Mouse (Mus musculus) left cerebral cortex, postnatal 10 days (tissue): Measurements from ENCODE around the gene Spast. TPM values are rescaled to one million over a fixed set of nuclear protein-coding genes. Genes with fewer than 3 reads are reported as not detected.
A peak's percentile ranks its signal among the peaks of the same experiment; 100 is the strongest.
"Not testable (repeated sequence)": the region's sequence is repeated elsewhere in the genome, so short reads cannot be mapped to it uniquely, and the experiment has no call there.

Experiments used
- DNase-seq, 2 experiments: peaks; one replicate each; pipeline ENCODE4 v3.0.0; 2021 to 2022; ENCODE audit warnings: low spot score in 2 of 2, mixed read lengths in 1 of 2; ENCODE audit errors: extremely low spot score in 1 of 2
- intact Hi-C: fragments of 180-260 bp; cut with DNase I; formaldehyde crosslinking; loops from one replicate; pipeline ENCODE4 v1.15.1; 2025
- total RNA-seq, 2 experiments: library from RNA; stranded (reverse); gene quantifications; 2 replicates each; pipeline ENCODE4 v1.2.3; 2021

The Spast gene
- total RNA-seq, 2 experiments from 2014 or later = 73.4 to 78.8 TPM

DNA sequence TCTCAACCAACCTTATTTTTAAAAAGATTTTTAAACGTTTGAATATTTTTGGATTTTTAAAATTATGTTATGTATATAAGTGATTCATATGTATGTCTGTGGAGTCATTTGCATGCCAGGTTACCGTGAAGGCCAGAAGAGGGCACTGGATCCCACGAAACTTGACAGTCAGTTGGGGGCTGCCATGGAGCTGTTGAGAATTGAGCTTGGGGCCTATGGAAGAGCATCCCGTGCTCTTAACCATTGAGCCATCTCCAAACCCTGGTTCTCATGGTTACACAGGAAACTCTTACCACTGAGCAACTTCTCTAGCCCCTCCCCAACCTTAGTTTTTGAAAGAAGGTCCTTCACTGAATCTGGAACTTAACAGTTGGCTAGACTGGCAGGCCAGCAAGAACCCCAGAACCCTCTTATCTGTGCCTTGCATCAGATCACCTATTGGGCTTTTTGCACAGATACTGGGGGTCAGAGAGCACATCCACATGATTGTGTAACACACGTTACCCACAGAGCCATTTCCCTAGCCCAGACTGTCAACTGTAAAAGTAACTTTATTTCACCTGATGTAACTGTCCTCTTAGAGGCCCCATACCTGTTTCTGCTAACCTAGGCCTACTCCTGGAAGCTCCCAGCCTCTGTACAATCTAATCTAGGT, 16.3 kb upstream of the Spast start:
- DNase-seq = no peak
- intact Hi-C loops = no loop called here

DNA sequence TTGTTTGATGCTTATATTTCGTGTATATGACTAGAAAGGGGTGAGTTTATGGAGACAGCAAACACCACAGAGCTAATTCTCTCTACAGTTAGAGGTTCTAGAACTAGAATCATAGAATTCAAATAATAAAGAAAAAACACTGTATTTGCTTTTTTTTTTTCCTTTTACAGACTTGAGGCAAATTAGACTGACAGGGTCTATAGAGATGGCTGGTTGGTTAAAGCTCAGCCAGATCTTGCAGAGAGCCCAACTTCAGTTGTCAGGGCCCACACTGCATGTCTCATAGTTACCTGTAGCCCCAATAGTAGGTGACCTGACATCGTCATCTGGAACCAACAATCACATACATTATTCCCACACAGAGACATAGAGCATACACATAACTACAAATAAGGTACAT, 14.9 kb upstream of the Spast start, which contains the start of gene Dpy30:
TSS of gene Dpy30 (minus strand) at position 101 of the 400 bp plus-strand sequence.
- intact Hi-C loops = no loop called here
- DNase-seq = no peak

DNA sequence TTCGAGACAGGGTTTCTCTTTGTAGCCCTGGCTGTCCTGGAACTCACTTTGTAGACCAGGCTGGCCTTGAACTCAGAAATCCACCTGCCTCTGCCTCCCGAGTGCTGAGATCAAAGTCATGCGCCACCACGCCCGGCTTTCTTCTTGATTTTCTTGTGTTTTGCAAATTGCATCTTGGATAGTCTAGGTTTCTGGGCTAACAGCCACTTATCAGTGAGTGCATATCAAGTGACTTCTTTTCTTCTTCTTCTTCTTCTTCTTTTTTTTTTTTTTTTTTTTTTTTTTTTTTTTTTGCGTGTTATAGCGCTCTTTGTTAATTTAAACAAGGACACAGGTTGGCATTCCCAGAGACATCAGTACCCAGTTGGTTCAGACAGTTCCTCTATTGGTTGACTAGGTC, 11.6 kb upstream of the Spast start:
- DNase-seq, intact Hi-C loops: not testable (repeated sequence)

DNA sequence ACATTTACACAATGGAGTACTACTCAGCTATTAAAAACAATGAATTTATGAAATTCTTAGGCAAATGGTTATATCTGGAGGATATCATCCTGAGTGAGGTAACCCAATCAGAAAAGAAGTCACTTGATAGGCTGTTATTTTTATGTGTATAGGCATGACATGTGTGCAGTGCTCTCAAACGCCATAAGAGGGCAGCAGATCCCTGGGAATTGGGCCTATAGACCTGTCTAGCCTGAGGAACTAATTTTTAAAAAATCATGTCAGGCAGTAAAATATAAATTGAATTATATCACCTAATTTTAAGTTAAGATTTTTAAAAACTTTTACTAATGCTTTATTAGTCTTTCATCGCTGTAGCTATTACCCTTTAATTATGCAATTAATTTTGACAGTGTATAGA, 10.6 kb upstream of the Spast start:
- peak in 1 of 2 experiments; percentile 55 for DNase-seq
- intact Hi-C loops = not testable (repeated sequence)

DNA sequence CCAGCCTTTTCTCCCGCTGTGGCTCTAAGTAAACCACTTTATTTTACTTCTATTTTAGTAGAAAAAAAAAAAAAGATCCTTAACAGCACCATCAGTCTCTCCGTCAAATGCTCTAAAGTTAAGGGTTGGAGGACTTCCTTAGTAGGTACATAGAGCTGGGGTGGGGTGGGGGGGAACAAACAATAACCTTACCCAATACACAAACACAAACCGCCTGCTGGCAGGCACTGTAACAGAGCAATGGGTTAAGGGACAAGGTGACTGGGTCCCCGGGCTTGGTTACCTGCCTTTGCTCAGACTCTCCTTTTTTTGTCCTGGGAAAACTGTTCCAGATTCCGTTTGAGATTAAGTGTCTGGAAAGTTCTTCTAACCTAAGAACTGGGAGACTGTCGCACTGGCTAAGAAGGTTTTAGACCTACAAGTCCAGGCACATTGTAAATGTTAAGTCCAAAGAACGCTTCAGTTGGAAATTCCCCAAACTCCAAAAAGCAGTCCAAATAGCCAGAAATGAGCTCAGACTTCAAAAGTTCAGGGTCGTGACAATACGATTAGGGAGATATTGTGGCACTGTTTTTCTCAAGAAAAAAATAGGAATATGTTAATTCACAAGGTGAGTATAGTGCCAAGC, 7.6 kb upstream of the Spast start:
- DNase-seq = no peak
- intact Hi-C loops = no loop called here

DNA sequence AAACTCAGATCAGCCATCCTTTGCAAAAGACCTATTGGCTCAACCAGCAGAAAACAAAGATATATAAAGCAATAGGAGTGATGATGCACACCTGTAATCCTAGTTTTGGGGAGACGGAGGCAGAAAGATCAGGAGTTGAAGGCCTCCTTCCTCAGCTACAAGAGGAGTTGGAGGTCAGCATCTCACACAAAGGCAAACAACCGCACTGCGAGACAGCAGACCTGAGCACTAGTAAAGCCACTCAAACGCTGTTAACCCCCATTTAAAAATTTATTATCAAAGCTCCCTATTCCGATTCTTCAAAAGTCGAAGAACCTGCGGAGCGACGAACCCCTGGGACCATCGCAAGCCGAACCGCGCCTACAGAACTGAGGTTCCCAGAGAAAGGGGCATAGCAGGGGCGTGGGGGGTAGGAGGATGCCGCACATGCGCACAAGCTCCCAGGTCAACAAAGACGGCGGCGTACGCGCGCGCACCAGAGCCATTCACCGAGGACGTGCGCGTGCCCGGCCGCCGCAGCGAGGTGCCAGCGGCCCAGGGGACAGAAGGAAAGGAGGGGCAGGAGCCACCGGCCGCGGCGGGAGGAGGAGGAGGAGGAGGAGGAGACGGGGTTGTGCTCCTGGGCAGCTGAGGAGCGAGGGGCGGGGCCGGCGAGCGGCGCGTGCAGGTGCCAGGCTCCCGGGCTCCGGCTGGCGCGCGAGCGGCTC, 409 bp upstream of the Spast start:
- intact Hi-C loops = no loop called here
- DNase-seq = peak; percentile 94 to 96

DNA sequence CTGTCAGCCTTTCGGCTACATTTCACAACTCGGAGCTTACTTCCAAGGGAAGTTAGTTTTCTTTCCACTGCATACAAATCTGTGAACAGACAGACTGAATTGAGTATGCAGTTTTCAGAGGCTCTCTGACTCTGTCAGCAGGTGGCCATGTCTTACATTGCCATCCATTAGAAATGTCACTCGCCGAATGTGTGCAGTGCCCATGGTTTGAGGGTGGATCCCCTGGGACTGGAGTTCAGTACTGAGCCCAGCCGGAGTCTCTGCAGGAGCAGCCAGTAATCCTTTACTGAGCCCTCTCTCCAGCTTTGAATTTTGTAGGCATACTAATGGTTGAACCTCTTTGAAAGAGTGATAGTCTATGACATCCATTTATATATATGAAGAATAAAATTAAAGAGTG, 2.4 kb downstream of the Spast start:
- DNase-seq = no peak
- intact Hi-C loops = no loop called here

DNA sequence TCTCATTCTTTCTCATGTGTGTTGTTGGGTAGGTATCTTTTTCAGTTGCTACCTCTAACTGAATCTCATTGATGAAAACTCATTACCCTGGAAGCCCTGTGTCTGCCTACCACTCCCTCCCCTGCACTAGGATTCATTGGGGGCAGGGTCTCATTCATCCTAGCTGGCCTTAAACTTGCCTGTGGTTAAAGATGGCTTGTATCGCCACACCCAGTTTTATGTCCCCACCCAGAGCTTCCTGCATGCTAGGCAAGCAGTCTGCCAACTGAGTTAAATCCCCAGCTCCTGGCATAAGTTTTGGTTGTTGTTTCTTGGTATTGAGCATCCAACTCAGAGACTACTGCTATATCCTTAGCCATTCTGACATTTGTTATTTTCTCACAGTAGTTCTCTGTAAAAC, 24.8 kb downstream of the Spast start:
- intact Hi-C loops = no loop called here

DNA sequence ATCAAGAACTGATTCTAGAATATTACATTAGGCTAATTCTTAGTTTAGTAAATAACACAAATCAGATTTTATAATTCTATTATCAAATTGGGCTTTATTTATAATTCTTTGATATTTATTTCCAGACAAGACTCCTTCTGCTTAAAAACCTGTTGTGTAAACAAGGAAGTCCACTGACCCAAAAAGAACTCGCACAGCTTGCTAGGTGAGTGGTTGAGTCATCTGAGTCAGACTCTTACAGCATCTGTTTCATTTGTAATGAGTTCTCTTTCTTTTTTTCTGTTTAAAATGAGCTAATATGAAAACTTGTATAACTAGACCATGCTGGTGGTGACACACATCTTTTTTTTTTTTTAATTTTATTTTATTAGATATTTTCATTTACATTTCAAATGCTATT, 38.1 kb downstream of the Spast start:
- no peak for DNase-seq
- intact Hi-C loops = no loop called here

More for the DNA sequence above, 24.8 kb downstream of the Spast start:
- DNase-seq = no peak

DNA sequence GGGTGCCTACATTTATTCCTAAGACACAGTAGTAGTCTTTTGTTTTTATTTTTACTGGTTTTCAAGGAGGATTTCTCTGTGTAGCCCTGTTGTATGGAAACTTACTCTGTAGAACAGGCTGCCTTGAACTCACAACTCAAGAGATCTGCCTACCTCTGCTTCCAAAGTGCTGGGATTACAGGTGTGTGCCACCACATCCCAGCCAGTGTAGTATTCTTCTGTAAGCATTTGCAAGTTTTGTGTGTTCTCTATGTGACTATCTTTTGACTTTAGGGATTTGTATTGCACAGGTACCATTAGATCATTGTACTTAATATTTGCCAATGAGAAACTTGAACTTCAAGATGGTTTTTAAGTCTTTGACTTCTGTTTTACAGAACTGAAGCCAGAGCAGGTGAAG, 47.9 kb downstream of the Spast start:
- intact Hi-C loops = no loop called here
- DNase-seq = no peak

DNA sequence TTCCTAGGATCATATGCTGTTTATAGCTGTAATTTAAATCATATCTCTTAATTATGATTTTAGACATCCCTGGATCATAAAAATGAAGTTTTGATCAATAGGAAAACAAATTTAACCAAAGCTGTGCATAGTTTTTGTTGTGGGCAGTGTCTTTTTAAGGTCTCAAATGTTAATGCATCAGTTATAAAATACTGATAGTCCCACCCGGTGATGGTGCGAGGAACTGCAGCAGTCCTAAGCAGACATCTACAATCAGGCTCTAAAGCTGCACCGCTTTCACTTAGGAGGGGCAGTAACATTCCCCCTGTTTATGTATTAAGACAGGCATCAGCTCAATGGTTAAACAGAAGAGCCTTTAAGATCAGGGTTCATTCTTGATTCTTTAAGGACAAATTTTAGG, 51.1 kb downstream of the Spast start:
- no peak for DNase-seq
- intact Hi-C loops = no loop called here

DNA sequence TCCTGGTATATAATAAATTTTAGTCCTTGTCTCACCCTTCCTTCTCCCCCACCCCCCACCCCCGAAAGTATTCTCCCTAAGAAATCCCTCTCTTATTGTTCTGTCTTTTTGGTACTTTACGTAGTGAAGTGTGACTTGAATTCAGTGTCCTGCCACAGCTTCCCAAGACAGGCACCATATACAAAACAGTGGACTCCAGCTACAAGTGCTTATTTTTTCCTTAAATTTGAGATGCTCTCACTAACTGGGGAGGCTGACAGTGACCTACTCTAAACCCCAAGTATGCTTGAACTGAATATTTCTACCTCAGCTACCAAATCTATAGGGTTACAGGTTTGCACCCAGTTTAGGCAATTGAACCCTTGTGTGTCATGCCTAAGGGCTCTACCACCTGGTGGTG, 55.6 kb downstream of the Spast start:
- intact Hi-C loops = no loop called here
- DNase-seq = no peak

DNA sequence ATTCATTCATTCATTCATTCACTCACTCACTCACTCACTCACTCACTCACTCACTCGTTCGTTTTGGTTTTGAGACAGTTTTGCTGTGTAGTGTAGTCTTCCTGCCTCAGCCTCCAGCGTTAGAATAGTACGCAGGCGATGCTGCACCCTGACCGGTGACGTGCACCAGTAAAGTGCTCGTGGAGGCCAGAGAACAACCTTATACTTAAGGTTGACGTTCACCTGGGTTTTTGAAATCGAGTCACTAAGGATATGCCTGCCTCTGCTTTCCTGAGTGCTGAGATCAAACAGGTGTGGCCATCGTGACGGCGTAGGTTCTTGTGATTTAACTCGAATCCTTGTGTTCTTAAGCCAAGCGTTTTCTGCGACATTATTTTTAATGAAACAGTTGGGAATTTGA, 56.1 kb downstream of the Spast start:
- intact Hi-C loops = no loop called here
- DNase-seq = no peak

DNA sequence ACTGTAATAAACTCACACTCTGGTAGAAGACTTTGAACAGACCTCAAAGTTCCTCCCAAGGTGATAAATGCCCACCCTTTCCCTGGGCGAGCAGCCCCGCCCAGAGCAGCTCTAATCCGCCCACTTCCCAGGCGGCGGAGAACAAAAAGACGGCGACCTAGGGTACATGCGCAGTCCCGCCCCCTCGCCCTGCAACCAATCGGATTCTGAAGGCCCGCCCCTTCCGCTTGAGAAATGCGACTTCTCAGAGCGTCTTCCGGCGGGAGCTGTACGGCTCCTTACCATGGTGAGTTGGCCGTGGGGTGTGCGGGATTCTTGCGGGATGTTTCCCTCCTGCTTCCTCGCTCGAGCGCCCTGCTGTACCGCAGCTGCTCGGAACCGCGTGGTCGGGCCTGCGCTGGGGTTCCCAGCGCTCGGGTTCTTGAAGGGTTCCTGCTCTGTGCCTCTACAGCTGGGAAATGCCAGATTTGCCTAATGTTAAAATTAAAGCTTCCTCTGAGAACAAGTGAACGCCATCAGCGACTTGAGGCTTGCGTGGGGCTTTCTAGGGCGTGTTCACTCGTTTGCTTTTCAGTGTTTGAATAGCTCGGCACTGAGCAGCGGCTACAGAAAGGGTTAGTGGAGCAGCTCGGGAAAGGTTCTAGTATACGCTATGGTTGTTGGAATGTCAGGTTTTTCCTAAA, 56.7 kb downstream of the Spast start, which contains the start of gene Slc30a6:
TSS of gene Slc30a6 (plus strand) at position 226 of the 683 bp plus-strand sequence.
- DNase-seq = peak; percentile 97 to 98
- intact Hi-C loops = no loop called here

DNA sequence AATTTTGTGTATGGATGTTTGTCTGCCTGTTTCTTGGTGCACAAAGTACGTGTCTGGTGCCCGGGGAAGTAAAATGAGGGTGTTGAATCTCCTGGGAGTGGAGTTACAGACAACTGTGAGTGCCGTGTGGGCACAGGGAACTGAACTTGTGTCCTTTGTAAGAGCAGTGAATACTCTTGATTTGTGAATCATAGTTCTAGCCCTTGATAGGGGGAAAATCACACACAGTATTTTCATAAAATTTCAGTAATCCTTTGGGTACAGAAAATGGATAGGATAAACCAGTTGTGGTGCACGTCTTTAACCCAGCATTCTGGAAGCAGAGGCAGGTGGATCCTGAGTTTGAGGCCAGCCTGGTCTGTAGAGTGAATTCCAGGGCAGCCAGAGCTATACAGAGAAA, 58.0 kb downstream of the Spast start:
- intact Hi-C loops = no loop called here
- no peak for DNase-seq

DNA sequence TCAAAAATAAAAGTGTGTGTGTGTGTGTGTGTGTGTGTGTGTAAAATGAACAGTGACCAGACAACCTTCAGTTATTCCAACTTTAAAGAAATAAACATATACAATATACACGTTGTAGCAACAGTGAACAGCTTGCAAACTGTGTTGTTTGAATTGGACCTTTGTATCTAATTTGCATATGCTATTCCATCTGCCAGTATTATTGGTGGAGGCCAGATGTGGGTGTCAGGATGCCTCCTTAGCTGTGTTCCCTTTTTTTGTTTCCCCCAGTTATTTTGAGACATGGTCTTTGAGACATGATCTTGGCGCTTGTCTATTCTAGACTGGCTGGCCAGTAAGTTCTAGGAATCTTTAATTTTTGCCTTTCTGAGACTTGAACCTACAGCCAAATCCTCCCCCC, 58.4 kb downstream of the Spast start:
- intact Hi-C loops = no loop called here
- DNase-seq = no peak

DNA sequence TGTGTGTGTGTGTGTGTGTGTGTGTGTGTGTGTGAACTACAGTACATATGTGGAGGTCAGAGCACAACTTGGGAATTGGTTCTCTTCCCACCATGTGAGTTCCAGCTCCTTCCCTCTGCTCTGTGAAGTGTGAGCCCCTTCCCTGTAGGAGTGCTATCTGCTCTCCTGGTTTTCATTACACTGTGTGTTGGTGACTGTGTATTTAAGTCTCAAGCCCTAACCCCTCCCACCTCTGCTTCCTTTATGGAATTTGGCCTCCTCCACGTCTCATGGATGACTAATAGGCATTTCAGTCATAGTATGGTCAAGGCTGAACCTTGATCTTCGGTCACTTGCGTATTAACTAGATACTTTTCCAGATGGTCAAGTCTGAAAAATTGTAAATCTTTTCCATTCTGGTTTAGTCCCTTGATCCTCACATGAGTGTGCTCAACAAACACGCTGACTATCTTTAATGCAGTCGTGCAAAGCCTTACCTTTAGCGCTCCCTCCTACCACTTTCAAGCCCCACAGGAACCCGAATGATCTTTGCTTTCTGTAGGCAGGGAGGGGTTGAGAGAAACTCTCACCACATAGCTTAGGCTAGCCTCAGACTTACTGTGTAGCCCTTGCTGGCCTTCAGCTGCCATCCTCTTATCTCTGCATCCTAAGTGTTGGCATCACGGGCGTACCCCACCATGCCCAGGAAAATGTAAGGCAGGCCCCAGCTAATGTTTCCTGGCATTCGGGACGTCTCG, 63.9 kb downstream of the Spast start:
- intact Hi-C loops = no loop called here
- no peak for DNase-seq

DNA sequence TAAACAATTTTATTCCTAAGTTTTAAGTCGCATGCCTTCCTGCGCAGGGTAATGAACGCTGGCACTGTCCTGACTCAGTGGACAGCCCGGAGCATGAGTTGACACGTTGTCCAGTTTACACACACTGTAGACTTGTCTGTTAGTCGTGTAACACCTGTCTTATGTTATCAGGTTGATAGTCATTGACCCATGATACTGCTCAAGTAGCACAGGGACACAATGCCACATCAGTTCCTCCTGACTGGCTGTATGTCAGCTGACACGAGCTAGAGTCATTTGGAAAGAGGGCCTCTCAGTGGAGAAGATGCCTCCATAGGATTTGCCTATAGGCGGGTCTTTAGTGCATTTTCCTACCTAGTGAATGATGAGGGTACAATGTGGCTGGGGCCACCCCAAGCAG, 67.7 kb downstream of the Spast start:
- no peak for DNase-seq
- intact Hi-C loops = no loop called here

DNA sequence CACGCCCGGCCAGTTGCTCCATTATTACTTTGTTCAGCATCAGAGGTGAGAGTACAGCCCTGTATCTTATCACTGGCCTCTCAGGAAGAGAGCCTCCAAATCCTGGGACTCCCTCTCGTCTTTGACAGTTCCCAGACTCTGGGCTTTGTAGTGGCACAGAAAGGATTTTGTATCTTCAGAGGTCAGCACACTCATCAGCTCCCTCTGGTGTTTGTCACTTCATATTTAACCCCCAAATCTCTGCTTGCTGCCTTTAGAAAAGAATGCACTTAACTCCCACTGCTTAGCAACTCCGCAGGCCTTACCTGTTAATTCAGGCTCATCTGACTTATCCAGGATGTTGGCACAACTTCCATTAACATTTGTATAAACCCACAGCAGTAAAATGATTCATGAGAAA, 70.9 kb downstream of the Spast start:
- intact Hi-C loops = no loop called here
- no peak for DNase-seq
